Mouse (Mus musculus) adrenal gland, postnatal 25 days (tissue): ENCODE measurements around the gene Apoa5. TPM values are rescaled to one million over a fixed set of nuclear protein-coding genes. Genes with fewer than 3 reads are reported as not detected.
"Not testable (repeated sequence)": the region's sequence is repeated elsewhere in the genome, so short reads cannot be mapped to it uniquely, and the experiment has no call there.

Experiments
- DNase-seq: peaks from one replicate; pipeline ENCODE4 v3.0.0; 2021; ENCODE audit warnings: mixed read lengths
- total RNA-seq: library from RNA; stranded (reverse); gene quantifications from 2 replicates; pipeline ENCODE4 v1.2.3, GENCODE M21; 2021

Gene Apoa5
- total RNA-seq, 1 experiment from 2014 or later, result not detected

DNA sequence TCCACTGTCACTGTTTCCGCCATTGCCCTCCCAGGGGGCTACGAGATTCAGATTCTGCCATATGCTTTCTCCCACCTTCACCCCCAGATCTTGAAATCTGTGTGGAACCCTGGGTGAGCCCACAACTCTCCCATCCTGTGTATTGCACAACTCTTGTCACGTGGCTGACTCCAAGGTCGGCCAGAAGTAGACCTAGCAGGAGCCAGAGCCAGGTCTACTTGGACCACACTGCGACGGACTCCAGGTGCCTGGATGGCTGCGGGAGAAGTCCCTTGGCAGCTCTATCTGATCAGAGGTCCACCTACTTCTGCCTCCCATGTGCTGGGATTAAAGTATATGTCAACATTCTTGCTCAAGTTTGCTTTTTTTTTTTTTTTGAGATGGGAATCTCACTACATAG is 7.3 kb upstream of the Apoa5 start:
- DNase-seq, result peak; percentile 42

GRCm38 (mm10) chr9:46269125-46269524 is 692 bp downstream of the Apoa5 start:
- no peak for DNase-seq

DNA sequence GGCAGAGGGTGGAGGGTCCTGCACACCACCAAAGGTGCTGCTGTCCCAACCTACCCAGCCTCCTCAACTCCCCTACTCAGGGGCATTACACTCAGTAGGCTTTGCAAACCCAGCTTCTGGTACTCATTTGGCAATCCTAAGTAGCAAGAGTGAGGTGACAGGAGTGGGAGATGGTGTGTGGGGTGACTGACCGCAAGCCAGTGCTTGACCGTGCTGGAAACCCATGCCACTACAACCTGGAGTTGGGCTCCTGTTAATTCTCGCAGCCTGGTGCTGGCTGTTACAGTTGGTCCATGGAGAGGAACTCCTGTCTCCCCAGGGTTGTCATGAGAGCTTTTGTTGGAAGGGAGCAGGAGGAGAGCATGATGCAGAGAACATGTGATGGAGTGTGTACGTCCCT is 2.3 kb downstream of the Apoa5 start:
- DNase-seq, result no peak

GRCm38 (mm10) chr9:46272070-46272469 is 3.6 kb downstream of the Apoa5 start:
- no peak for DNase-seq

DNA sequence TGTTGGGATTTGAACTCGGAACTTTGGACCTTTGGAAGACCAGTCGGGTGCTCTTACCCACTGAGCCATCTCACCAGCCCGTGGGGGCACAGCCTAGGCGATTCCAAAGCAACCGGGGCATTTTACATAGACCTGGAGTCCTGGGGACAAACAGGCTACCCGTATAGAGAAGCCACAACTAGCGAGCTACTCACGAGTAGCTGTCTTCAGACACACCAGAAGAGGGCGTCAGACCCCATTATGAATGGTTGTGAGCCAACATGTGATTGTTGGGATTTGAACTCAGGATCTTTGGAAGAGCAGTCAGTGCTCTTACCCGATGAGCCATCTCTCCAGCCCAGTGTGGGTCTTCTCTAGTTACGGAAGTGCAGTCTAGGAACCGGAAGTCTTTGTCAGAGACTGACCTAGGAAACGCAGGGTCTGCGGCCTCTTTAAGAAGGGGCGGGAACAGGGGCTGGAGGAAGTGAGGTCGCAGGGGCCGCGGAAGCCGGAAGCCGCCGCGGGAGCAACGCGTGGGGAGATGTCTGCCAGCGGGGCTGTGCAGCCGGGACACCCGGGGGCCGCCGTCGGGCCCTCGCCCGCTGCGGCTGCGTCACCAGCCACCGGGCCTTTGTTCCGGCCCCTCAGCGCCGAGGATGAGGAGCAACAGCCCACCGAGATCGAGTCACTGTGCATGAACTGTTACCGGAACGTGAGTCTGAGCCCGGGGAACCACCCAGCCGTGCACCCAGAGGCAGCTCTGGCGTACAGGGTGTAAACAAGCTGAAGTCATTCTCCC is 4.4 kb downstream of the Apoa5 start, which contains the start of gene Zpr1:
Gene Zpr1 (plus strand): TSS at position 388 of the 778 bp plus-strand sequence.
- peak; percentile 87 for DNase-seq

- DNase-seq, result no peak
These were observed 6.1 kb downstream of the Apoa5 start for GRCm38 (mm10) chr9:46274494-46274893.

DNA sequence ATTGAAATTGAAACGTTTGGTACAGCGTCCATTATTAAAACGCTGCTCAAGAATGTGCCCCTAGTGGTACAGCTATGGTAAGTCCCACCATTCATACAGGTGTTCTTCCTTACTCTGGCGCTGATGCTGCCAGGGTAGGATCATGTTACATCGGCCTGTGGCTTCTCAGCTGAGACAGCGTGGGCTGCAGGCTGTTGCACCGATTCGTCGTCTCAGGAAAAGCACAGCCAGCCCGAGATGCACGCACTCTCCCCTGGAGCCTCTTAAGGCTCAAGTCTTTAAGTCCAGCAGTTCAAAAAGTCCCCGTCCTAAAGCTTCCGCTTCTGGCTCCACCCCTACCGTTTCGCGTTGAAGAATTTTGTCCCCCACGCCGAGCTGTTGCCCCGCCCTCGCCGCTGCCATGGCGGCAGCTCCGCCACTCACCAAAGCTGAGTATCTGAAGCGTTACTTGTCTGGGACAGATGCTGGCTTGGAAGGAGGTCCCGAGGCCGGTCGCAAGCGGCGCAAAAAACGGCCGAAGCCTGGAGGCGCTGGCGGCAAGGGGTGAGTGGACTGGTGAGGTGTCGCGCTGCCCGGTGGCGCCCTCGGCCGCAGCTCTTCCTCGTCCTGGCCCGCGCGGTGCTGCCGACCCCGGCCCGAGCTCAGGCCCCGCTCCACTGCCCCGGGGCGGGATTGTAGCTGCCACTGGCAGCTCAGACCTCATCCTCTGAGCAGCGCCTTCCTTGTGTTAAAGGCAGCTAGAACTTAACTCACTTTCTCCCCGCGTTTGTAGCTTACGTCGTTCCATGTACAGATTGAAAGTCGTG is 14.4 kb downstream of the Apoa5 start, which contains the start of gene Bud13:
Gene Bud13 (plus strand): TSS at position 378 of the 806 bp plus-strand sequence.
- peak; percentile 95 for DNase-seq

GRCm38 (mm10) chr9:46298381-46298780 is 29.9 kb downstream of the Apoa5 start:
- DNase-seq, result no peak

- peak; percentile 30 for DNase-seq
These were observed 33.7 kb downstream of the Apoa5 start for GRCm38 (mm10) chr9:46302142-46302541.

DNA sequence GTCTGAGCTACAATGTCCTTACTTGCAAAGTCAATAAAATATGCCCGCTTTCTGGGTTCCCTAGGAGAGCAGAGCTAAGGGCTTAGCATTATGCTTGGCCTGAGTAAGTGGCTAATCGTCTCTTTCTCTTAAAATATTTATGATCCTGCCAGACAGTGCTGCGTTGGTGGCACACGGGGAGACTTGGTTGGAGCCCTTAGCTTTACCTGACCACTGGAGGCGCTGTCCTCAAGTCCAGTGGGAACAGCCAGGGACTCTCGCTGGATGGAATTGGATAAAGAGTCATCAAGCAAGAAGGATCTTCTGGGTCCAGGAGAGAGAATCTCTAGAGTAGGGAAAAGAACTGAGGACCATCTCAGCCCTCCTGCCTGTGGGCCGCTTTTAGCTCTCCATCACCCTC is 40.7 kb downstream of the Apoa5 start:
- no peak for DNase-seq

DNA sequence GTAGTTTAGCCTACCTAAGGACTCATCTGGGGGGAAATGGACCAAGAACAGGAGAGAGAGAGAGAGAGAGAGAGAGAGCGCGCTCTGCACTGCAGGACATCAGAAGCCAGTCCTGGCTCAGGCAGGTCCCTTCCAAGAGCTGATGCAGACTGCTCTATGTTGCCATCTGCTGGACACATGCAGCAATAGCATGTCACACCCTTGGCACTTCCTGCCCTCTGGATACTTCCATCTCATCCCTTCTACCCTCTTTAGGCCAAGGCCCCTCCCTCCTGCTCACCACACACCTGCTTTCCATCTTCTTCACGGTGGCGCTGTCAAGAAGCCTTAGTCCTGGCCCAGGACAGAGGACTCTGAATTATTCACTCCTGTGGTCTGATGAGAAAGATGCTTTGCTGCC is 46.1 kb downstream of the Apoa5 start:
- peak; percentile 56 for DNase-seq

- no peak for DNase-seq
These were observed 46.5 kb downstream of the Apoa5 start for GRCm38 (mm10) chr9:46314921-46315320.

DNA sequence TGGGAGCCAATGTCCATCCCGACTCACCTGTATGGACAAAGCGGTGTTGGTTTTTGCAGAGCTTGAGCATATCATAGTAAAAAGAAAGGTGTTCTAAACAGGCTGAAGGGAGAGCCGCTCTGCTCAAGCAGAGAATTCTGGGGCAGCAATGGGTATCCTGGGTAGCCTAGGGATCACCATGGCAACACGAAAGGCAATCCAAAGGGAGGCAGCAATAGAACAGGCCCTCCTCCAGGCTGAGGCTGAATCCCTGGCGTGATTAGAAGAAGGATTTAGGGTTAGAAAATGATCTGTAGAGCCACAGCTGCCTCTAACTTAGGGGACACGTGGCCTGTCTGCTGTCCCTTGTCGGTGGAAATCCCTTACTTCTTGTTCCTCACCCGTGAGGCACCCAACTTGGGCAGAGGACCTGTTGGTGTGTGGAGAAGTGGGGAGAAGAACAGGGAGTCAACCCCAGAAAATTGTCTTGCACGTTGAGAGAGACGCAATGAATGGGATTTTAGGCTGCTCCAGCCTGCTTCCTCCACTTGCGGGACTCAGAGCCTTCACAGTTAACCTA is 47.5 kb downstream of the Apoa5 start:
- DNase-seq, result no peak

GRCm38 (mm10) chr9:46316388-46316787 is 48.0 kb downstream of the Apoa5 start:
- no peak for DNase-seq

DNA sequence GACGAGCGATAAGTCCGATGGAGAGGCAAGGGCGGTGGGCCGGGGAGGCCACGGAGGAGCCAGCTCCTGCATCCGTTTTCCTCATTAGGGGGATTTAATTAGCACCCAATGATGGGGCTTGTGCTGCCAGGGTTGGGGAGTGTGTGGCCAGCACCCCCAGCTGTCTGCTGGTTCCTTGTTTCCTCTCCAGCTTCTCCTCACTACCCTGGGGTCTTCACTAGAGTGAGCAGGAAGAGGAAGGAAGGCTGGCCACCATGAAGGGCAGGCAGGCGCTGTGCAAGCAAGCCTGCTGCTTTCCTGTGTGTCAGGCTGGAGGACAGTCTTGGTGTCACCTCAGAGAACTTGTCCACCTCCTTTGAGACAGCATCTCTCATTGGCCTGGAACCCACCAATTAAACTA is 48.5 kb downstream of the Apoa5 start:
- DNase-seq, result no peak

DNA sequence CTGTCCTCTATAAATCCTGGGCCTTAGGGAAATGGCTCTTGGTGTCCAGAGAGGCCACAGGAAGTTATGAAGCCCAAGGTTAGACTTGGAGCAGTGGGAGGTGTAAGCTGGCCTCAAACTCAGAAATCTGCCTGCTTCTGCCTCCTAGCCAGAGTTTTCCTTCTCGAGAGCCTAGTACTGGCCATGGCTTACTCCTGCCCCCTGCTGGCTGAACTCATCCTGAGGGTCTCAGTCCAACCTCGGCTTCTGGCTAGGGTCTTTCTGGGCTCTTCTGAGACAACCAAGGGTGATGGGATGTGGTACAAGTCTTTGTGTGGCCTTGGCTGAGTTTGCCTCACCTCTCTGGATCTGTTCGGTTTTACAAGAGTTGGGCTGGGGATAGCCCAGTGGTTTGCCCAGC is 49.5 kb downstream of the Apoa5 start:
- DNase-seq, result no peak

GRCm38 (mm10) chr9:46319886-46320285 is 51.5 kb downstream of the Apoa5 start, which contains the start of gene 4931429L15Rik:
4931429L15Rik (minus strand) TSS chr9:46319986.
- not testable (repeated sequence) for DNase-seq

- DNase-seq, result no peak
These were observed 52.0 kb downstream of the Apoa5 start for GRCm38 (mm10) chr9:46320461-46320860.
